ENCODE assay signal across 8 mouse cellular contexts in the genomic region with DNA sequence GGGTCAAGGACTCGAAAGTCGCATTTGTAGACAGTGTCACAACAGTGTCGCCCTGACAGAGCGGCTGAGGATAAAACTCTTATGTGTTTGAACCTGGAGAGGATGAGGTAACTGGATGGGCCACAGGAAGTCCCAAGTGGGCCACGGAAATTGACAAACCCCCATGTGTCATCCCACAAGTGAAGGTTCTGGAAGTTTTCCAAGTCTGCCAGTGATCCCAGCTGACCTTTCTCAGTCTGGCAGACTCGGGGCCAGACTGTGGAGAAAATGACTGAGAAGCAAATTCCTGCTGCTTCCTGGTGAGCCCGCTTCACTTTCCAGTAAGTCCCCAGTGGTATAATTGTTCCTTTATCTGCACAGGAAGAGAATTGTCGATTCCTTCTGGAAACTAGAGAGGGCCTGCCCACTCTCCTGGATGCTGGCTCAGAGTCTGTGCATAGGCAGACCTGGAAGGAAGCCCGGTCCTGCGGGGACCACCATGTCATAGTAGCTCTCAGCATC. TPM values are rescaled to one million over a fixed set of nuclear protein-coding genes. Genes with fewer than 3 reads are reported as not detected.
DNase-seq lines count a peak whose midpoint lies in the region; ATAC-seq lines count a peak whose summit lies in the region.

No protein-coding gene starts in this region.

- H3K9ac ChIP-seq in heart, embryonic 13.5 days: 0 out of 2 replicates have a peak overlapping the region, but pooled peaks have one; percentile 37
- no peak overlapping the region for H3K9ac ChIP-seq in liver, embryonic 12.5 days

- H3K27ac ChIP-seq in heart, embryonic 13.5 days (replicated peaks): peak overlapping the region; percentile 61
- H3K27ac ChIP-seq in liver, embryonic 12.5 days: no peak overlapping the region

- no peak overlapping the region for H3K4me3 ChIP-seq in heart, embryonic 13.5 days
- H3K4me3 ChIP-seq in liver, embryonic 12.5 days: no peak overlapping the region

- H3K9me3 ChIP-seq in heart, embryonic 13.5 days: no peaks in the 10 kb centered on the region
- no peaks in the 10 kb centered on the region for H3K9me3 ChIP-seq in liver, embryonic 12.5 days (replicated peaks)

- DNase-seq in adrenal gland, adult 2 months: peak; percentile 64
- DNase-seq in adrenal gland, adult 18-20 months (ENCODE audit: low spot score in 2 of 2): no peak
- peak; percentile 40 for DNase-seq in 3T3-L1 (ENCODE audit: low read depth, low spot score)
- DNase-seq in spleen, adult 12 weeks (ENCODE audit: low spot score): no peak
- no peak for DNase-seq in T-cell, adult 2 months (ENCODE audit: low spot score)

- H3K27me3 ChIP-seq in heart, embryonic 13.5 days (replicated peaks): no peaks in the 10 kb centered on the region
- no peaks in the 10 kb centered on the region for H3K27me3 ChIP-seq in liver, embryonic 12.5 days (replicated peaks)

- peaks cover 28% of the 10 kb centered on the region for H3K4me1 ChIP-seq in heart, embryonic 13.5 days
- no peaks in the 10 kb centered on the region for H3K4me1 ChIP-seq in liver, embryonic 12.5 days

- 46% methylated on average over 10 of the region's 10 CpGs for WGBS in heart, embryonic 13.5 days
- WGBS in liver, embryonic 12.5 days (ENCODE audit: insufficient replicate concordance): 62% methylated on average over 10 of the region's 10 CpGs

- H3K36me3 ChIP-seq in heart, embryonic 13.5 days: no peaks in the 10 kb centered on the region
- H3K36me3 ChIP-seq in liver, embryonic 12.5 days: no peaks in the 10 kb centered on the region

- no peak; the same call in 1 of the 2 replicates for ATAC-seq in heart, embryonic 13.5 days (ENCODE audit: extremely low read depth, insufficient number of reproducible peaks, low FRiP score, low TSS enrichment)
- ATAC-seq in liver, embryonic 12.5 days: 0 out of 2 replicates have a peak, but pooled peaks have one; percentile 13
- no peak for ATAC-seq in erythroid progenitor cell, adult 5-6 weeks (replicated peaks; ENCODE audit: low FRiP score, poor library complexity, severe bottlenecking)

- H3K4me2 ChIP-seq in heart, embryonic 13.5 days: no peak overlapping the region
- H3K4me2 ChIP-seq in liver, embryonic 12.5 days: no peak overlapping the region

RNA-seq across cellular contexts. Expression of gene Cd180, which starts 47.0 kb away (rescaled TPM):
- total RNA-seq in adrenal gland, adult 2 months (2021): 1 to 10 TPM; 1.2 to 2.7 TPM
- 3.1 and 3.5 TPM in 2 replicates for polyA plus RNA-seq in adrenal gland, adult 2 months (2012; rRNA removed)
- 1 to 10 TPM in 1 of 2 experiments, under 1 TPM in 1; 0.93 to 3.2 TPM for total RNA-seq in adrenal gland, adult 18-20 months (2021)
- 0.36 and 0.71 TPM in 2 replicates for polyA plus RNA-seq in heart, embryonic 13.5 days (2015; fragmentation: Nextera tagmentation; extraction: Ambion mirVana)
- polyA plus RNA-seq in liver, embryonic 12.5 days (2016; fragmentation: Nextera tagmentation; extraction: Ambion mirVana): 1.0 and 1.2 TPM in 2 replicates
- 23.5 and 25.9 TPM in 2 replicates for total RNA-seq in erythroid progenitor cell, adult 5-6 weeks (2015; ENCODE audit: low replicate concordance)
- total RNA-seq in erythroid progenitor cell, adult 5-6 weeks (2017; ENCODE audit: low replicate concordance): 1.7 and 2.3 TPM in 2 replicates

Comparison
In these comparisons a context has a peak if more than half of its experiments do, and no peak if none do; other contexts are left out.
1. DNase-seq: peak in adrenal gland, adult 2 months (single experiment) and 3T3-L1 (single experiment); none in adrenal gland, adult 18-20 months (0 of 2), spleen, adult 12 weeks (single experiment) and T-cell, adult 2 months (single experiment).